Mouse (Mus musculus) MEL-GATA-1-ER (cell line): Measurements from ENCODE around the gene Adig.

Experiments used
- DNase-seq: peaks from one replicate; pipeline ENCODE4 v3.0.0-alpha.2; 2012; ENCODE audit warnings: low read depth; ENCODE audit errors: extremely low read depth

The Adig gene

GRCm38 (mm10) chr2:158501836-158502812 is at the start of gene Adig:
Adig (plus strand) TSS chr2:158502612.
- DNase-seq: no peak

GRCm38 (mm10) chr2:158456451-158456850 is 46.0 kb upstream of the Adig start:
- no peak for DNase-seq

- DNase-seq: no peak
These were observed 44.8 kb upstream of the Adig start for GRCm38 (mm10) chr2:158457610-158458009.

- no peak for DNase-seq
These were observed 40.0 kb upstream of the Adig start for GRCm38 (mm10) chr2:158462450-158462849.

- no peak for DNase-seq
These were observed 28.3 kb upstream of the Adig start for GRCm38 (mm10) chr2:158474159-158474558.

GRCm38 (mm10) chr2:158477640-158478039 is 24.8 kb upstream of the Adig start:
- DNase-seq: no peak

GRCm38 (mm10) chr2:158498457-158498856 is 4.0 kb upstream of the Adig start:
- no peak for DNase-seq

- DNase-seq: no peak
These were observed 814 bp downstream of the Adig start for GRCm38 (mm10) chr2:158503226-158503625.

- DNase-seq: no peak
These were observed 1.3 kb downstream of the Adig start for GRCm38 (mm10) chr2:158503671-158504070.

GRCm38 (mm10) chr2:158506475-158506874 is 4.1 kb downstream of the Adig start:
- no peak for DNase-seq

- DNase-seq: no peak
These were observed 4.6 kb downstream of the Adig start for GRCm38 (mm10) chr2:158507046-158507445.

- DNase-seq: no peak
These were observed 8.3 kb downstream of the Adig start for GRCm38 (mm10) chr2:158510665-158511064.

- DNase-seq: no peak
These were observed 10.1 kb downstream of the Adig start, which contains the start of gene Arhgap40 for GRCm38 (mm10) chr2:158512528-158512927. Arhgap40 (plus strand) TSS chr2:158512796.

- DNase-seq: no peak
These were observed 11.5 kb downstream of the Adig start for GRCm38 (mm10) chr2:158513821-158514336.

- DNase-seq: no peak
These were observed 16.2 kb downstream of the Adig start for GRCm38 (mm10) chr2:158518583-158518982.

GRCm38 (mm10) chr2:158519071-158519470 is 16.7 kb downstream of the Adig start:
- no peak for DNase-seq

- no peak for DNase-seq
These were observed 17.4 kb downstream of the Adig start for GRCm38 (mm10) chr2:158519800-158520199.

GRCm38 (mm10) chr2:158523060-158523459 is 20.6 kb downstream of the Adig start:
- no peak for DNase-seq

GRCm38 (mm10) chr2:158524129-158524860 is 21.9 kb downstream of the Adig start:
- DNase-seq: no peak

- DNase-seq: peak; percentile 29
These were observed 31.7 kb downstream of the Adig start for GRCm38 (mm10) chr2:158534090-158534489.

GRCm38 (mm10) chr2:158534559-158534958 is 32.1 kb downstream of the Adig start:
- no peak for DNase-seq
